Mouse (Mus musculus): ENCODE measurements around the gene Rnf169. TPM values are rescaled to one million over a fixed set of nuclear protein-coding genes. Genes with fewer than 3 reads are reported as not detected.

Rnf169 gene
- polyA plus RNA-seq, 1 experiment, result 23.7 TPM

- no peaks in the 10 kb centered on the region for H3K4me1 ChIP-seq (ENCODE audit: control insufficient read depth, insufficient read depth, low read length)
- no peak overlapping the region for H3K4me3 ChIP-seq (ENCODE audit: insufficient read depth, low read length)
- TF ChIP-seq CTCF (IDR thresholded peaks at IDR 0.05; ENCODE audit: extremely low read depth, insufficient read depth, low read length) (no peak), POLR2A (IDR thresholded peaks at IDR 0.05; ENCODE audit: extremely low read depth, insufficient read depth, low read length) (no peak)
- H3K27ac ChIP-seq (ENCODE audit: insufficient read depth, low read length), result no peak overlapping the region
These were observed 26.2 kb upstream of the Rnf169 start for GRCm38 (mm10) chr7:100006411-100006810.

- H3K4me3 ChIP-seq (ENCODE audit: insufficient read depth, low read length), result no peak within 1 kb of the TSS
- TF ChIP-seq POLR2A (IDR thresholded peaks at IDR 0.05; ENCODE audit: extremely low read depth, insufficient read depth, low read length) (no peak), CTCF (IDR thresholded peaks at IDR 0.05; ENCODE audit: extremely low read depth, insufficient read depth, low read length) (no peak)
- no peaks in the 10 kb centered on the region for H3K4me1 ChIP-seq (ENCODE audit: control insufficient read depth, insufficient read depth, low read length)
- no peak within 1 kb of the TSS for H3K27ac ChIP-seq (ENCODE audit: insufficient read depth, low read length)
These were observed 25.5 kb upstream of the Rnf169 start, which contains the start of gene Chrdl2 for GRCm38 (mm10) chr7:100005790-100006189. Gene Chrdl2 (plus strand): TSS chr7:100006172.

GRCm38 (mm10) chr7:100003781-100004180 is 23.5 kb upstream of the Rnf169 start:
- Histone ChIP-seq H3K4me1 (ENCODE audit: control insufficient read depth, insufficient read depth, low read length) (no peaks in the 10 kb centered on the region), H3K4me3 (ENCODE audit: insufficient read depth, low read length) (no peak overlapping the region), H3K27ac (ENCODE audit: insufficient read depth, low read length) (no peak overlapping the region)
- TF ChIP-seq CTCF (IDR thresholded peaks at IDR 0.05; ENCODE audit: extremely low read depth, insufficient read depth, low read length) (peak; percentile 60), POLR2A (IDR thresholded peaks at IDR 0.05; ENCODE audit: extremely low read depth, insufficient read depth, low read length) (no peak)

GRCm38 (mm10) chr7:99998668-99999067 is 18.4 kb upstream of the Rnf169 start:
- Histone ChIP-seq H3K27ac (ENCODE audit: insufficient read depth, low read length) (no peak overlapping the region), H3K4me3 (ENCODE audit: insufficient read depth, low read length) (no peak overlapping the region), H3K4me1 (ENCODE audit: control insufficient read depth, insufficient read depth, low read length) (no peaks in the 10 kb centered on the region)
- TF ChIP-seq CTCF (IDR thresholded peaks at IDR 0.05; ENCODE audit: extremely low read depth, insufficient read depth, low read length) (no peak), POLR2A (IDR thresholded peaks at IDR 0.05; ENCODE audit: extremely low read depth, insufficient read depth, low read length) (no peak)

- H3K4me1 ChIP-seq (ENCODE audit: control insufficient read depth, insufficient read depth, low read length), result no peaks in the 10 kb centered on the region
- no peak overlapping the region for H3K27ac ChIP-seq (ENCODE audit: insufficient read depth, low read length)
- TF ChIP-seq POLR2A (IDR thresholded peaks at IDR 0.05; ENCODE audit: extremely low read depth, insufficient read depth, low read length), result no peak
- no peak for TF ChIP-seq CTCF (IDR thresholded peaks at IDR 0.05; ENCODE audit: extremely low read depth, insufficient read depth, low read length)
- no peak overlapping the region for H3K4me3 ChIP-seq (ENCODE audit: insufficient read depth, low read length)
These were observed 14.9 kb upstream of the Rnf169 start for GRCm38 (mm10) chr7:99995186-99995585.

GRCm38 (mm10) chr7:99993159-99993558 is 12.9 kb upstream of the Rnf169 start:
- H3K4me1 ChIP-seq (ENCODE audit: control insufficient read depth, insufficient read depth, low read length), result no peaks in the 10 kb centered on the region
- H3K27ac ChIP-seq (ENCODE audit: insufficient read depth, low read length), result no peak overlapping the region
- no peak overlapping the region for H3K4me3 ChIP-seq (ENCODE audit: insufficient read depth, low read length)
- no peak for TF ChIP-seq POLR2A (IDR thresholded peaks at IDR 0.05; ENCODE audit: extremely low read depth, insufficient read depth, low read length)
- no peak for TF ChIP-seq CTCF (IDR thresholded peaks at IDR 0.05; ENCODE audit: extremely low read depth, insufficient read depth, low read length)

GRCm38 (mm10) chr7:99990990-99991707 is 10.9 kb upstream of the Rnf169 start:
- H3K4me1 ChIP-seq (ENCODE audit: control insufficient read depth, insufficient read depth, low read length), result no peaks in the 10 kb centered on the region
- no peak overlapping the region for H3K4me3 ChIP-seq (ENCODE audit: insufficient read depth, low read length)
- no peak overlapping the region for H3K27ac ChIP-seq (ENCODE audit: insufficient read depth, low read length)
- TF ChIP-seq POLR2A (IDR thresholded peaks at IDR 0.05; ENCODE audit: extremely low read depth, insufficient read depth, low read length) (no peak), CTCF (IDR thresholded peaks at IDR 0.05; ENCODE audit: extremely low read depth, insufficient read depth, low read length) (no peak)

- Histone ChIP-seq H3K4me1 (ENCODE audit: control insufficient read depth, insufficient read depth, low read length) (no peaks in the 10 kb centered on the region), H3K27ac (ENCODE audit: insufficient read depth, low read length) (no peak overlapping the region), H3K4me3 (ENCODE audit: insufficient read depth, low read length) (no peak overlapping the region)
- 0 out of 2 replicates have a peak, but pooled peaks have one; percentile 11 for TF ChIP-seq CTCF (IDR thresholded peaks at IDR 0.05; ENCODE audit: extremely low read depth, insufficient read depth, low read length)
- TF ChIP-seq POLR2A (IDR thresholded peaks at IDR 0.05; ENCODE audit: extremely low read depth, insufficient read depth, low read length), result no peak
These were observed 9.9 kb upstream of the Rnf169 start for GRCm38 (mm10) chr7:99989844-99990760.

- H3K4me3 ChIP-seq (ENCODE audit: insufficient read depth, low read length), result no peak overlapping the region
- H3K4me1 ChIP-seq (ENCODE audit: control insufficient read depth, insufficient read depth, low read length), result no peaks in the 10 kb centered on the region
- TF ChIP-seq POLR2A (IDR thresholded peaks at IDR 0.05; ENCODE audit: extremely low read depth, insufficient read depth, low read length) (no peak), CTCF (IDR thresholded peaks at IDR 0.05; ENCODE audit: extremely low read depth, insufficient read depth, low read length) (peak; percentile 90)
- no peak overlapping the region for H3K27ac ChIP-seq (ENCODE audit: insufficient read depth, low read length)
These were observed 8.5 kb upstream of the Rnf169 start for GRCm38 (mm10) chr7:99988725-99989124.
